Mouse (Mus musculus) neural tube, embryonic 14.5 days (tissue): ENCODE measurements around the gene Irgc1. TPM values are rescaled to one million over a fixed set of nuclear protein-coding genes. Genes with fewer than 3 reads are reported as not detected.

Experiments
- polyA plus RNA-seq: library from polyadenylated mRNA; unstranded; fragments of >200 nt; fragmentation: Nextera tagmentation; extraction: Ambion mirVana; gene quantifications from 2 replicates; pipeline ENCODE4 v1.2.1, GENCODE M21; 2014

Irgc1 gene
- polyA plus RNA-seq, 1 experiment from 2014 or later = not detected

Other genes starting within 250 kb of the Irgc1 start
- gene Zfp111, start 240.9 kb downstream of the Irgc1 start, polyA plus RNA-seq = 4.5 and 6.7 TPM in 2 replicates
- gene Zfp109, start 214.7 kb downstream of the Irgc1 start, polyA plus RNA-seq = 3.8 and 4.5 TPM in 2 replicates
- 7.0 and 7.2 TPM in 2 replicates for gene Zfp108, start 197.5 kb downstream of the Irgc1 start, polyA plus RNA-seq
- 6.4 and 8.9 TPM in 2 replicates for gene Zfp93, start 181.9 kb downstream of the Irgc1 start, polyA plus RNA-seq
- gene Zfp61, start 151.1 kb downstream of the Irgc1 start, polyA plus RNA-seq = 37.3 and 39.6 TPM in 2 replicates
- gene Zfp94, start 135.6 kb downstream of the Irgc1 start, polyA plus RNA-seq = 19.2 and 24.2 TPM in 2 replicates
- 0.32 and 0.99 TPM in 2 replicates for gene Tescl, start 118.4 kb downstream of the Irgc1 start, polyA plus RNA-seq
- not detected in 2 replicates for gene Lypd5, start 103.1 kb downstream of the Irgc1 start, polyA plus RNA-seq
- 2.0 and 2.1 TPM in 2 replicates for gene Kcnn4, start 82.0 kb downstream of the Irgc1 start, polyA plus RNA-seq
- 32.9 and 34.9 TPM in 2 replicates for gene Smg9, start 52.7 kb downstream of the Irgc1 start, polyA plus RNA-seq
- gene Plaur, start 10.2 kb upstream of the Irgc1 start, polyA plus RNA-seq = 0.81 and 1.6 TPM in 2 replicates
- gene Cadm4, start 29.7 kb upstream of the Irgc1 start, polyA plus RNA-seq = 15.9 and 22.6 TPM in 2 replicates
- 165 and 211 TPM in 2 replicates for gene Zfp428, start 54.7 kb upstream of the Irgc1 start, polyA plus RNA-seq
- gene AC161166.1, start 60.2 kb upstream of the Irgc1 start, polyA plus RNA-seq = 1.6 and 2.2 TPM in 2 replicates
- gene Irgq, start 78.4 kb upstream of the Irgc1 start, polyA plus RNA-seq = 21.5 and 27.0 TPM in 2 replicates
- gene Pinlyp, start 93.8 kb upstream of the Irgc1 start, polyA plus RNA-seq = not detected in 2 replicates
- gene Xrcc1, start 94.0 kb upstream of the Irgc1 start, polyA plus RNA-seq = 54.1 and 57.4 TPM in 2 replicates
- 26.4 and 27.9 TPM in 2 replicates for gene Ethe1, start 135.2 kb upstream of the Irgc1 start, polyA plus RNA-seq
- 8.5 and 9.4 TPM in 2 replicates for gene Zfp575, start 135.3 kb upstream of the Irgc1 start, polyA plus RNA-seq
- not detected in 2 replicates for gene Phldb3, start 158.5 kb upstream of the Irgc1 start, polyA plus RNA-seq
- 0.16 TPM in 1 of 2 replicates, not detected in the other for gene Lypd3, start 184.3 kb upstream of the Irgc1 start, polyA plus RNA-seq
- not detected in 2 replicates for gene Tex101, start 224.4 kb upstream of the Irgc1 start, polyA plus RNA-seq